Mouse (Mus musculus) right cerebral cortex, postnatal 4 days (tissue): ENCODE data around the gene Lgals9.
"Not testable (repeated sequence)": the region's sequence is repeated elsewhere in the genome, so short reads cannot be mapped to it uniquely, and the experiment has no call there.

ENCODE experiments used
- DNase-seq: peaks from one replicate; pipeline ENCODE4 v3.0.0-alpha.2; 2022

Lgals9 gene

GRCm38 (mm10) chr11:79006417-79006816 lies 21.7 kb upstream of the Lgals9 start:
- DNase-seq, result no peak

DNA sequence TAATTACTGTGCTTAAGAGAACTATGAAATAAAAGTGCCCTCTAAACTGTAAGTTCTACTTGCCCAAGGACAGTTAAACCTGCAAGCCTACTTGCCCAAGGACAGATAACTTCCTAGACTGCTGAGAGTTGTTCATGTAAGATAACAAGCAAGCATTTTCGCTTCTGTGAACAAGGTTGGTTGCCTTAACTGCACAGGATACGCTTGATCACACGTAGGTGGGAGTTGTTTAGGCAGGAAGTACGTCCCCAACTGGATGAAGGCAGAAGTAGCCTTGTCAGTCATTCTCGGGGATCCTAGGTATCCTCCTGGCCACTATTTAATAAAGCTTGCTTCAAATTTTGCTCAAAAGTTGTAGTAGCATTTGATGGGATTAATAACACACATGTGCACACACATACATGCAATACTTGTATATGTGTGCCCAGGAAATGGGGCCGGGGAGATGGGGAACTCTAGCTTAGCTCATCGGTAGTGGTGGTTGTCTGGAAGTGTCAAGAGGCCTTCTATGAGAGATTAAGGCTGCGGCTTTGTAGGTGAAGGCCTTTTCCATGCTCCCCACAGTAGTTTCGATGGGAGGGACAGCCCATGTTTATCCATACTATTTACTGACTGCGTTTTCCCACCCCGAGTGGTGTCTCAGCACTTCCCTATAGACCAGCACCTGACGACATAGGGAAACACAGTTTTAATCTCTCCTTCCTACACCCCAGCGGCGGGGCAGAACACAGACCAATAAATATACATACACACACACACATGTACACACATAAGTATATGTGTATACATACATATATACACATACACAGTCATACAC lies 21.0 kb upstream of the Lgals9 start:
- DNase-seq, result no peak

- no peak for DNase-seq
These were observed 19.3 kb upstream of the Lgals9 start for GRCm38 (mm10) chr11:79003769-79004638.

DNA sequence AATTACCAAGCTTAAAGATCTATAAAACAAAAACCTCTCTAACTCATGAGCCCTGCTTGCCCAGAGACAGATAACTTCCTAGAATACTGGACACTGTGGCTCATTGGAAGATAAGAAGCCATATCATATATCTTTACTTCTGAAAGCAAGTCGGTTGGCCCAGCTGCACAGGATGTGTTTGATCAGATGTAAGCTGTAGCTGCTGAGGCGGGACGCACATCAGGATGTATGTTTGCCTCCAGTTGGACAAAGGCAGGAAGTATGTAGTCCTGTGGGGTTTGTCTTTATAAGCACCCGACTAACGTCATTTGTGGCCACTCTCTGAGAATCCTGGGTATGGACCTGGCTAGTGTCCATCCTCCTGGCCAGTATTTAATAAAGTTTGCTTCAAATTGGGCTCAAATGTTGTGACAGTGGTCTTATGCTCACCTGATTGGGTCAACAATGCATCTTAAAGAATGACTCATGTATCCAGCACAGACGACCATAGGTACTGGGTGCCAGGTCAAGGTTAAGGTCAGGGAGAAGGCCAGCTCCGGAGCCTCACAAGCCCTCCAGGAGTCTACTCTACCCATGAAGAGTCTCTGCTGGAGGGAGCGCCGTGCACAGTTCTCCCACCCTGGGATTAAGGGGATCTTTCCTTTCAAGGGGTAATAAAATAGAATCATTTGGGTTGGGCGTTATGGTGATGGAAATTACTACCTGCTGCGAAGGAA lies 18.5 kb upstream of the Lgals9 start:
- DNase-seq, result no peak

- DNase-seq, result no peak
These were observed 17.8 kb upstream of the Lgals9 start for GRCm38 (mm10) chr11:79002551-79002951.

DNA sequence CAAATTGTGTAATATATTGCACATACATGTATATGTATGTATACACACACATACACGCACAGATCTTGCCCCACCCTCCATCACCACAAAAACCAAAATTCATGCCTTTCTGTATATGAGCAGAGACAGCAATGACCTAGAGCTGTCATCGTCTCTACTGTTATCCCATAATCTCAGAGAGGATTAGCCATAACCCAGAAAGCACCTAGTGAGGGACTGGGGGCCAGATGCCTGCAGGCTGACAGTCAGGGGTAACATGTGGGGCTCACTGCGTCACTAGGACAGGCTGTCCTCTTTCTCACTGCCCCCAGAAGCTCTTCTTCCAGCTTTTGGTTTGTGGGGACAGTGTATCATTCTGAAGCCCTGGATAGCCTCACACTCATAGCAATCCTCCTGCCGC lies 17.1 kb upstream of the Lgals9 start:
- DNase-seq, result no peak

DNA sequence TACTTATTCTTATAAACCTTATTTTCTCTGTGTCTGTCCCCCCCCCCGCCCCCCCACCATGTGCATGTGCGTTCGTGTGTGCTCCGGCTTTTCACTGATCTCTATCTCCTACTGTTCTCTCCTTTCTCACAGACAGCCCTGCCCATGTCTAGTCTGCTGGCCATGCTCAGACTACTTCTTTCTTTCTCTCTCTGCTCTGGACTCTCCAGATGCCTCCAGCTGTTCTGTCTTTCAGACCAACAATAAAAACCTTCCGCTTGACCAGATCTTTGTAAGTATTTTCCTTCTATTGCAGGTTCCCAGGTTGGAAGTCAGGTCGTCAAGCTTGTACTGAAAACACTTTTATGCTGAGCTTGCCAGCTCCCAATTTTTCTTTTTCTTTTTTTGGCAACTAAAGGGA lies 14.4 kb upstream of the Lgals9 start:
- no peak for DNase-seq

- DNase-seq, result not testable (repeated sequence)
These were observed 6.3 kb upstream of the Lgals9 start for GRCm38 (mm10) chr11:78990875-78991543.

GRCm38 (mm10) chr11:78990096-78990495 lies 5.3 kb upstream of the Lgals9 start:
- DNase-seq, result no peak

DNA sequence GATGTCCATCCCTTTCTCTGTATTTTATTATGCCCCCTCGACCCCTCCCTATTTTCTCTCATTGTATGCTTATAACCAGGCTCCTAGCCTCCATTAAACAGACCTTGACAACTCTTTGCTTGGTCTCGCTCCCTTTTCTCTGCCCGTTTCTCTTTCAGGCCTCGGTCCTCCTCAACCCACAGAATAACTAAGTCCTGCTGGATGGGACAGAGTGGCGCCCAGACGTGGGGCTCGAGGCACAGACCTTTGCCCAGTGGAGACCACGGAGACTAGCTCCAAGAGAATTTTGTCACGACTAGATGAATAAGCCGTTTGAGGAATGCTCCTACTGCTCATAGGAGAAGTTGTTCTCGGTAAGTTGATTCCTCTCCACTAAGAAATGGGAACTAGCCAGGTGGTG lies 4.5 kb upstream of the Lgals9 start:
- not testable (repeated sequence) for DNase-seq

DNA sequence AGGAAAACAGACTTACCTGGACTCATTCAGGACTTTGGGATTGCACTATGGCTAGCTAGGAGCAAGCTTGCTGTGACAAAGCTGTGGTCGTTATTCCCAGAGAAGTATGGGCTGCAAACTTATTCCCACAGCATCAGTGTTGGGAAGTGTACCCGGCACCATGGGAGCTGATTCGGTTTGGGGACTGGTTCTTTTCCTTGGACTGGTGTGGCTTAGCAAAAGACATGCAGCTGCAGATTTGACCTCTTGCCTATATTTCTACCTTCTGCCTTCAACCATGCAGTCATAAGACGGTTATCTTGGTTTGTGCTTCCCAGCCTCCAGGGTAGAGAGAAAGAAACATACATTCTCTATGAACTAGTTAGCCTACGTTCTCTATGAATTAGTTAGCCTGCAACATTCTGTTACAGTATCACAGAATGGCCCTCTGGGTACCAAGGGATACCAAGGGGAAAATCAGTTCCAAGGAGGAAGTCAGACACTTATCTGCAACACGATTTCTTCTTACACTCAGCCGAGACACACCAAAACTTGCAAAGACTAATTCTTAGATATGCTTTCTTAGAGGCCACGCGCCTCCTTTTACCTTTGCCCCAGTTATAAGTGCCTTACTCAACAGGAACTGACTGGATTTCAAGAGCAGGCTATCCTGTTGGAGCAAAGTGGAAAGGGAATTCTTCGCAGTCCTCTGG lies 1.7 kb upstream of the Lgals9 start:
- no peak for DNase-seq

DNA sequence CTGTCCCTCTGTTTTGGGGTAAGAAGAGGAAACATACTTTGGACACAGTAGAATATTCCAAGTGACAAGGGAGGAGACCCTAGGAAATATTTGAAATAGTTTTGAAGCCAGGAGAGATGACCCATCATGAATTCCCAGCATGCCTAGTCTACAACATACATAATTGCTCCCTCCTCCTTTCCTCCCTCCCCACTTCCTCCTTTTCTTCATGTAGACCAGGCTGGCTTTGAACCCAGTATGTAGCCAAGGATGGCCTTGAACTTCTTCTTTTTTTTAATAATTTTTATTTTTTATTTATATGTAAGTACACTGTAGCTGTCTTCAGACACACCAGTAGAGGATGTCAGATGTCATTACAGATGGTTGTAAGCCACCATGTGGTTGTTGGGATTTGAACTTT lies 759 bp upstream of the Lgals9 start:
- no peak for DNase-seq

GRCm38 (mm10) chr11:78983539-78983938 lies 1.2 kb downstream of the Lgals9 start:
- no peak for DNase-seq

DNA sequence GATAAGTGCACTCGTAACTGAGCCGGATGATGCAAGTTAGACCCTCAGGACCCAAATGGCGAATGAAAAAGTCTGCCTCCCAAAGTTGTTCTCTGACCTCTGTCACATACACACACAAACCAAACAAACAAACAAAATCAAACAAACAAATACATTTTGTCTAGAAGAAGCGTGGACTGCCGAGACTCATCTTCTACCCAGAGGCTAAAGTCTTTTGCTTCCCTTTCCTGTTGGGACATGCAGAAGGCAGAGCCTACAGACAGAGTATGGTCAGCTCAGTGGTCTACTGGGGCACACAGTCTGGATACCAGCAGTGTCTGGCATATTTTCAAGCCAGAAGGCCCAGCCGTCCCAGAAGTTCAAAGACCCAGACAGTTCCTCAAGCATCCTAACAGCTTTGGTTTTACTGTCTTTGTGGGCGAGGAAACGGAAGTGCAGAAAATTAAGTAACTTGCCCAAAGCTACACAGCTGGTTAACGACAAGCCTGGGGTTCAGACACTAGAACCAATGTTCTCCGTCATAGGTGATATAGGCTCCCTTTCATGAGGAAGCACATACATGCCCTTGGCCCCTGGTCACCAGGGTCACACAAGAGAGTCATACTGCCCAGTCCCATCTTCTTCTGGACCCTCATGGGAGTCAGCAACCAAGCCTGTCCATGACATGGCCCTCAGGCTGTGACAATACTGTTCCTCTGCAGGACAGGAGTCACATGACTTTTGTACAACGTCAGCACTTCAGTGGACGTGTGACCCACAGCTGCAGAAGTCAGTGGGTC lies 2.0 kb downstream of the Lgals9 start:
- DNase-seq, result no peak

GRCm38 (mm10) chr11:78982042-78982441 lies 2.7 kb downstream of the Lgals9 start:
- DNase-seq, result no peak

DNA sequence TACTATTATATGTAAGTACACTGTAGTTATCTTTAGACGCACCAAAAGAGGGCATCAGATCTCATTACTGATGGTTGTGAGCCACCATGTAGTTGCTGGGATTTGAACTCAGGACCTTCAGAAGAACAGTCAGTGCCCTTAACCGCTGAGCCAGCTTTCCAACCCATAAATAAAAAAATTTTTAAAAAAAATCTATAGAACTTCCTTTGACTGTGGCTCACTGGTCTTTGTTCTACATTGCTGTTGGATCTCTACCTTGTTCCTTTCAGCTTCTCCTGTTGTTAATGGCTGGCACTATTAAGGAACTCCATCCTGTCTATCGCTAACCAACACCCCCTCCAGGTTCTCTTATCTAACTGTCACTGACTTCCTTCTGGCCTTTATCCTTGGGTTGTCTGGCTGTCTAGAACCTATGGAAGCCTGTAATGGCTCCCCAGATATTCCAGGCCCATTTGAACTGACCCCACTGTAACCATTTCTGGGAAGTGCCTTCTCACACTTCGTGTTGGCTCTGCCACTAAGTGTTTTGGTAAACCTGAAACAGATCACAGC lies 4.6 kb downstream of the Lgals9 start:
- DNase-seq, result no peak

DNA sequence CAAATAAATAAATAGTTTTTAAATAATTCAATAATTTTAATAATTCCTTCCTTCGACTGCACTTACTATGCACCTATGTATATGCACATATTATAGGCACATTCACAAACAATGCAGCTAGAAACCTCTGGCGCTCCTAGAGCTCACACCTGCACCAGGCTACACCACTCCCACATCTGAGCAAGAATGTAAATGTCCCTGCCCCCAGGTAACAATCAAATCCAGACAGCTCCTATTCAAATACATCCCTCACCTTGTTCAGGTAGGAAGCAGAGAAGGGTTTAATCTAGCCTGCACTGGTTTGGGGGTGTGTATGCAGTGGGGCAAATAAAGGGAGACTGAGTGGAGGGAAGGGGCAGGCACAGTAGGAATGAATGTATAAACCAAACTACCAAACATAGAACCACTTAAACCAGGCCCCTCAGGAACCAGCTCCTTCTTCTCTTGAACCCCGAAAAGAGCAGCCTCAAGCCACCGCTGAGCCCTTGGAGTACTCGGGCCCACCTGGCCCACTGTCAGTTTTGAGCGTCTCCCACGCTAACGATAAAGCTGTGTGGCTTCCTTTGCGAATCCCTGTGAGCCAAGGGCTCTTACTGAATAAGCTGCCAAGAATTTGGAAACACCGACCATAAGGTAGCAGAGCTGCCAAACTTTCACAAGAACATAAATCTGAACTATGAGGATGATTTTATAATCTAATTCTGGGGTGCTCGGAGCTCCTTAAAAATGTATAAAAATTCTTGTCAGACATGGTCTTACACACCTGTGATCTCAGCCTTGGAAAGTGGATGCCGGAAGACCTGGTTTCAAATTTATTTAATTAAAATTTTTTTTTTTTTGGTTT lies 6.3 kb downstream of the Lgals9 start:
- no peak for DNase-seq

DNA sequence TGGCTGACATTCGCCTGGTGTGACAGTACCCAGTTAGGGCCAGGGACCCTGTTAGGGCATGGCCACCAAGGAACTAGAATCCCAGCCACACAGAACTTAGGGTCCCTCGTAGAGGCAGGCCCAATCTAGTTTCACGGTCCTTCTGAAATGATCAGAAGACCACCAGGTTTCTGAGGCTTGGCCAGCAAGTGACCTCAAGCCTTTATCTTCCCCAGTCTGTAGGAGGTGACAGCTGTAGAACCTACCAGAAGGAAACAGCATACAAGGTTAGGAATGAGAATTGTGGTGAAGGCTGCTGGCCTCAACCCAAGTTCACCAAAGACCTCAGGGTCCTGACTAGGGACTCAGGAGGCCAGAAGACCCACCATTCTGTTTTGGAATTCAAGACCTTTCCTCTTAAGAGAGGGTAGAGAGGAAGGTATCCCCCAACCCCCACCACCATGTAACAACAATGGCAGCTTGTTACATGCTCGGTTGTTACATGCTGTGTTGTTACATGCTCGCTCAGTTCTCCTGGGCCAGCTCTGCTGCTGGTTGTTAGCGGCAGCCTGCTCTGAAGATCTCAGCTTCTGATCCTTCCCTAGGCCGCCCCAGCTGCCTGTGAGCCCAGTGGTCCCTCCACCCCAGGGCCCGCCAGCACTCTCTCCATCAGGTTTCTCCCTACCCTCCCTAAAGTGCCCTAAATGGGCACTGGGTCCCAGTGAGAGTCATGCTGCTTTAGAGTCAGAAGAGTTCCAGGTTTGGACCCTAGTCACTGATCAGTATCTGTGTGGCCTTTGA lies 7.8 kb downstream of the Lgals9 start:
- no peak for DNase-seq
